Mouse (Mus musculus) CD4-positive, CD25-positive, alpha-beta regulatory T cell (primary cell): ENCODE measurements around the gene Smoc2. TPM values are rescaled to one million over a fixed set of nuclear protein-coding genes. Genes with fewer than 3 reads are reported as not detected.

Source experiments
- polyA plus RNA-seq: library from polyadenylated mRNA; unstranded; fragments of 100-300 nt; shearing (Covaris generic); gene quantifications from one replicate; pipeline ENCODE4 v1.2.1, GENCODE M21; 2017

Smoc2 gene
- polyA plus RNA-seq: 0.08 TPM

GRCm38 (mm10) chr17:14279177-14279965 is at the start of gene Smoc2:
Smoc2 (plus strand) TSS chr17:14279506.

Other genes starting within 250 kb of the Smoc2 start
- gene Gm7358, start 220.0 kb upstream of the Smoc2 start, polyA plus RNA-seq: not detected
- not detected for gene Dact2, start 75.2 kb upstream of the Smoc2 start, polyA plus RNA-seq